Comparison of ENCODE assay signal across 12 mouse cellular contexts in the genomic region with DNA sequence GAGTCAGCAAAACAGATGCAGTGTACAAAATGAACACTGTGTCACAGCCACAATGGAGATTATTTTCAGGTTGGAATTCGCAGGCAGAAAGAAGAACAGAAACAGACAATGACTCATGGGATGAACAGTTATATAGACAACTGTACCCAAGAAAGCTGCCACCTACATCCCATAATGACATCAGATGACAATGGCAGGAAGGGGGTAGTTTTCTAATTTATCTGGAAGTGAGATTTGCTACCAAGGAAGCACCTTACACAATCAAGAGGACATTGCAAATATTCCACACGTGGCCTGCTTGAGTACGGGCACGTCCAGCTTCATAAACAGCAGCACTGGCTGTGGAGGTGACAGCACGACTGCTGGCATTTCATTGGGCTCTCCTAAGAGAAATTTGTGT. TPM values are rescaled to one million over a fixed set of nuclear protein-coding genes. Genes with fewer than 3 reads are reported as not detected.
DNase-seq lines count a peak whose midpoint lies in the region; ATAC-seq and TF ChIP-seq lines count a peak whose summit lies in the region.
"Had no signal": no experiment of that assay in that cellular context is flagged by ENCODE, and none has a peak within 500 bp of the region (broad histone marks: within the 10 kb centered on the region; RNA-seq: fewer than 3 reads in every experiment).

No protein-coding gene starts in this region.

- DNase-seq in frontal cortex, postnatal 36 days (ENCODE audit: low spot score in 2 of 2): no peak
- DNase-seq in neural tube, embryonic 10.5 days (ENCODE audit: extremely low spot score, low spot score): no peak
- DNase-seq in liver, postnatal 0 days: no peak
- DNase-seq in heart, postnatal 25 days (ENCODE audit: low spot score): no peak
- no peak for DNase-seq in cerebellum, adult 9-11 months
- no peak for DNase-seq in B cell, adult 2 months

- no peak for TF ChIP-seq EP300 in liver, postnatal 0 days (IDR thresholded peaks at IDR 0.05; ENCODE audit: low read depth)

- intact Hi-C loops in heart, postnatal 25 days (cut with DNase I): no loop called here

- 85% methylated on average over 5 of the region's 5 CpGs for WGBS in neural tube, embryonic 13.5 days
- 50% methylated on average over 5 of the region's 5 CpGs for WGBS in liver, postnatal 0 days (ENCODE audit: insufficient replicate concordance)

- peak; percentile 85 for ATAC-seq in frontal cortex, adult (ENCODE audit: low TSS enrichment)
- ATAC-seq in neural tube, embryonic 13.5 days (ENCODE audit: low read depth): no peak
- ATAC-seq in liver, postnatal 0 days: peak; percentile 49

- H3K9me3 ChIP-seq in neural tube, embryonic 13.5 days: no peaks in the 10 kb centered on the region
- no peaks in the 10 kb centered on the region for H3K9me3 ChIP-seq in liver, postnatal 0 days (ENCODE audit: low read length)
- H3K9me3 ChIP-seq: embryonic facial prominence, embryonic 13.5 days; hindbrain, embryonic 10.5 days; liver, embryonic 15.5 days had no signal

- no peaks in the 10 kb centered on the region for H3K27me3 ChIP-seq in neural tube, embryonic 13.5 days
- no peaks in the 10 kb centered on the region for H3K27me3 ChIP-seq in liver, postnatal 0 days (ENCODE audit: insufficient read depth, low read length)
- H3K27me3 ChIP-seq: embryonic facial prominence, embryonic 13.5 days; liver, embryonic 15.5 days had no signal

- TF ChIP-seq CTCF in liver, postnatal 0 days (IDR thresholded peaks at IDR 0.05; ENCODE audit: low read depth): no peak

- no peak overlapping the region for H3K4me2 ChIP-seq in neural tube, embryonic 13.5 days
- H3K4me2 ChIP-seq in liver, postnatal 0 days (ENCODE audit: low read depth, low read length): no peak overlapping the region
- H3K4me2 ChIP-seq: embryonic facial prominence, embryonic 13.5 days; liver, embryonic 15.5 days had no signal

- no peak overlapping the region for H3K9ac ChIP-seq in neural tube, embryonic 13.5 days
- H3K9ac ChIP-seq in liver, postnatal 0 days (replicated peaks): no peak overlapping the region
- H3K9ac ChIP-seq: embryonic facial prominence, embryonic 13.5 days; liver, embryonic 15.5 days had no signal

- peaks cover 63% of the 10 kb centered on the region for H3K4me1 ChIP-seq in neural tube, embryonic 13.5 days (replicated peaks)
- H3K4me1 ChIP-seq in liver, postnatal 0 days (ENCODE audit: insufficient read depth): peaks cover 71% of the 10 kb centered on the region

- H3K36me3 ChIP-seq in neural tube, embryonic 13.5 days: no peaks in the 10 kb centered on the region
- 0 out of 2 replicates have a peak, but pooled peaks cover 4% of the 10 kb centered on the region for H3K36me3 ChIP-seq in liver, postnatal 0 days (replicated peaks; ENCODE audit: insufficient read depth, low read length)
- H3K36me3 ChIP-seq: embryonic facial prominence, embryonic 13.5 days; hindbrain, embryonic 10.5 days; liver, embryonic 15.5 days had no signal

- no peak overlapping the region for H3K4me3 ChIP-seq in neural tube, embryonic 13.5 days
- H3K4me3 ChIP-seq in liver, postnatal 0 days (ENCODE audit: low read depth, low read length): no peak overlapping the region
- H3K4me3 ChIP-seq: embryonic facial prominence, embryonic 13.5 days; hindbrain, embryonic 10.5 days; liver, embryonic 15.5 days had no signal

- peak overlapping the region; percentile 20 for H3K27ac ChIP-seq in neural tube, embryonic 13.5 days (replicated peaks)
- peak overlapping the region; percentile 29; the same call in 1 of the 2 replicates for H3K27ac ChIP-seq in liver, postnatal 0 days (ENCODE audit: low read depth)
- H3K27ac ChIP-seq: embryonic facial prominence, embryonic 13.5 days; hindbrain, embryonic 10.5 days; liver, embryonic 15.5 days had no signal

RNA-seq across cellular contexts. Expression of a gene that starts 7.9 kb away (rescaled TPM):
- polyA plus RNA-seq in neural tube, embryonic 13.5 days (2015; fragmentation: Nextera tagmentation; extraction: Ambion mirVana): 42.0 and 42.4 TPM in 2 replicates
- polyA plus RNA-seq in liver, postnatal 0 days (2015; fragmentation: Nextera tagmentation; extraction: Ambion mirVana): 14.9 and 17.1 TPM in 2 replicates
- 10 to 100 TPM; 42.2 to 42.4 TPM for total RNA-seq in heart, postnatal 25 days (2021)

RNA-seq across cellular contexts. Expression of a gene that starts 30.0 kb away (rescaled TPM):
- polyA plus RNA-seq in neural tube, embryonic 13.5 days (2015; fragmentation: Nextera tagmentation; extraction: Ambion mirVana): 17.7 and 24.4 TPM in 2 replicates
- 0.34 and 0.44 TPM in 2 replicates for polyA plus RNA-seq in liver, postnatal 0 days (2015; fragmentation: Nextera tagmentation; extraction: Ambion mirVana)
- total RNA-seq in heart, postnatal 25 days (2021): not detected
- total RNA-seq: neutrophil, adult 5-6 weeks had no signal

RNA-seq across cellular contexts. Expression of a gene that starts 57.7 kb away (rescaled TPM):
- 7.9 and 8.3 TPM in 2 replicates for polyA plus RNA-seq in neural tube, embryonic 13.5 days (2015; fragmentation: Nextera tagmentation; extraction: Ambion mirVana)
- 1.7 and 1.8 TPM in 2 replicates for polyA plus RNA-seq in liver, postnatal 0 days (2015; fragmentation: Nextera tagmentation; extraction: Ambion mirVana)
- total RNA-seq in heart, postnatal 25 days (2021): 1 to 10 TPM in 1 of 2 experiments, under 1 TPM in 1; 0.95 to 1.2 TPM

Comparison
In these comparisons a context has a peak if more than half of its experiments do, and no peak if none do; other contexts are left out.
1. RNA of a gene that starts 30.0 kb away (polyA plus RNA-seq): 17.7 to 24.4 TPM in neural tube, embryonic 13.5 days; 0.34 to 0.44 TPM in liver, postnatal 0 days; every median in the first group is over 10 times any median in the second.